Mouse (Mus musculus) kidney, embryonic 16.5 days (tissue): ENCODE data around the gene Sox8. TPM values are rescaled to one million over a fixed set of nuclear protein-coding genes. Genes with fewer than 3 reads are reported as not detected.

Experiments used
- ATAC-seq: fragments of 200-750 bp; cut with Nextera tagmentation; 2 replicates; pipeline ENCODE4 v1.8.0; 2017; ENCODE audit warnings: moderate TSS enrichment; ENCODE audit not compliant: low FRiP score, low TSS enrichment
- H3K27ac ChIP-seq: fragments of 300-500 bp; sonication (generic); 2 replicates; pipeline ENCODE4 v1.5.1; 2014; ENCODE audit warnings: low read length
- H3K27me3 ChIP-seq: fragments of 300-500 bp; sonication (generic); 2 replicates; pipeline ENCODE4 v1.6.1; 2014; ENCODE audit warnings: low read length, control low read depth, mixed read lengths; ENCODE audit not compliant: insufficient read depth
- H3K36me3 ChIP-seq: fragments of 300-500 bp; sonication (generic); 2 replicates; pipeline ENCODE4 v1.6.1; 2014; ENCODE audit warnings: low read length, control low read depth, mixed read lengths; ENCODE audit not compliant: insufficient read depth
- H3K4me1 ChIP-seq: fragments of 300-500 bp; sonication (generic); 2 replicates; pipeline ENCODE4 v1.6.1; 2014; ENCODE audit warnings: low read length, control low read depth, mixed read lengths; ENCODE audit not compliant: insufficient read depth
- H3K4me2 ChIP-seq: fragments of 300-500 bp; sonication (generic); replicated peaks from 2 replicates; pipeline ENCODE4 v1.6.1; 2014; ENCODE audit warnings: low read depth, low read length
- H3K4me3 ChIP-seq: fragments of 300-500 bp; sonication (generic); 2 replicates; pipeline ENCODE4 v1.5.1; 2014; ENCODE audit warnings: mild to moderate bottlenecking, low read length
- H3K9ac ChIP-seq: fragments of 300-500 bp; sonication (generic); replicated peaks from 2 replicates; pipeline ENCODE4 v1.6.1; 2014; ENCODE audit warnings: low read length
- H3K9me3 ChIP-seq: fragments of 300-500 bp; sonication (generic); 2 replicates; pipeline ENCODE4 v1.6.1; 2016; ENCODE audit warnings: low read length, control low read depth
- WGBS: fragments of 180-500 bp; shearing (Covaris S2); extraction: QIAGEN DNeasy Blood & Tissue Kit; methylation state at CpG from one replicate; pipeline ENCODE4 v1.1.7; 2014; 5-methylcytosine and 5-hydroxymethylcytosine counted together
- polyA plus RNA-seq: library from polyadenylated mRNA; unstranded; fragments of >200 nt; fragmentation: Nextera tagmentation; extraction: Ambion mirVana; gene quantifications from 2 replicates; pipeline ENCODE4 v1.2.1, GENCODE M21; 2015

Sox8 gene
- polyA plus RNA-seq, 1 experiment from 2014 or later, result 3.3 TPM

DNA sequence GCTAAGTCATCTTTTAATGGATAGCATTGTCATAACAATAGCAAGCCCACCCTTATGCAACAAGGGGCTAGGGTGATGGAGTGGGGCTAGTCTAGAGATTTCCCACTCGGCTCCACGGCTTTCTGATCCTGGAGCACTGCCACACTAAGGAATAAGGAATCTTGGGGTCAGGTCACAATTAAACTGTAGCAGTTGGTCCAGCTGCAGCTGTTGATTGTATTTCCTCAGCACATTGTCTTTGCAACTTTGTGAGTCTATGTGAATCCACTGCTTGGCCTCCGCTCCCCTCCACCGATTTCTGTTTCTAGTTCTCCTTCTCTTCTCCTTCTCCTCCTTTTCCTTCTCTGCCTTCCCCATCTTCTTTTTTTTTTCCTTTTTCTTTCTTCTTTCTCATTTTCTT, 12.6 kb upstream of the Sox8 start:
- no peaks in the 10 kb centered on the region for H3K27me3 ChIP-seq
- no peak overlapping the region for H3K27ac ChIP-seq
- peaks cover 11% of the 10 kb centered on the region for H3K4me1 ChIP-seq
- no peak for ATAC-seq
- 61% methylated on average over 4 of the region's 4 CpGs for WGBS
- H3K4me3 ChIP-seq, result no peak overlapping the region
- H3K9me3 ChIP-seq, result no peaks in the 10 kb centered on the region
- H3K4me2 ChIP-seq, result no peak overlapping the region
- peaks cover 12% of the 10 kb centered on the region; the same call in 1 of the 2 replicates for H3K36me3 ChIP-seq
- no peak overlapping the region for H3K9ac ChIP-seq

DNA sequence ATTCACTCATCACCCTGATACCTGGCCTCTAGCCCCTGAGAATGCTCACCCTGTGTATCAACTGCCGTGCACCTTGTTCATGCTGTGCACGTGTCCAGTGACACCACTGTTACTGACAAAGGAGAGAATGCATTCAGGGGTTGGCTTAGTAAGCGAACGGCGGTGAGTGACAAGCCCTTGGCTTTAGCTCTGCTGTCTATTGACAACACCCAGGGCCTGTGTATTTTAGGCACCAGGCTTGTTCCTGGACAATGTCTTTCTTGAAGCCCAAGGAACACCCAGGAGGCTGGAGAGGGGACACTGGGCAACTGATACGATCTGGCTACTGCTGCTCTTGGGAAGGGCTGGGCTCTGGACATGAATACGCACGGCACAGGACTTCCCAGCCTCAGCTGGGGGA, 11.6 kb upstream of the Sox8 start:
- H3K4me2 ChIP-seq, result no peak overlapping the region
- peaks cover 12% of the 10 kb centered on the region; the same call in 1 of the 2 replicates for H3K36me3 ChIP-seq
- H3K27ac ChIP-seq, result no peak overlapping the region
- H3K9me3 ChIP-seq, result no peaks in the 10 kb centered on the region
- WGBS, result 85% methylated on average over 8 of the region's 8 CpGs
- peaks cover 11% of the 10 kb centered on the region for H3K4me1 ChIP-seq
- no peak for ATAC-seq
- no peak overlapping the region for H3K9ac ChIP-seq
- no peaks in the 10 kb centered on the region for H3K27me3 ChIP-seq
- no peak overlapping the region for H3K4me3 ChIP-seq

DNA sequence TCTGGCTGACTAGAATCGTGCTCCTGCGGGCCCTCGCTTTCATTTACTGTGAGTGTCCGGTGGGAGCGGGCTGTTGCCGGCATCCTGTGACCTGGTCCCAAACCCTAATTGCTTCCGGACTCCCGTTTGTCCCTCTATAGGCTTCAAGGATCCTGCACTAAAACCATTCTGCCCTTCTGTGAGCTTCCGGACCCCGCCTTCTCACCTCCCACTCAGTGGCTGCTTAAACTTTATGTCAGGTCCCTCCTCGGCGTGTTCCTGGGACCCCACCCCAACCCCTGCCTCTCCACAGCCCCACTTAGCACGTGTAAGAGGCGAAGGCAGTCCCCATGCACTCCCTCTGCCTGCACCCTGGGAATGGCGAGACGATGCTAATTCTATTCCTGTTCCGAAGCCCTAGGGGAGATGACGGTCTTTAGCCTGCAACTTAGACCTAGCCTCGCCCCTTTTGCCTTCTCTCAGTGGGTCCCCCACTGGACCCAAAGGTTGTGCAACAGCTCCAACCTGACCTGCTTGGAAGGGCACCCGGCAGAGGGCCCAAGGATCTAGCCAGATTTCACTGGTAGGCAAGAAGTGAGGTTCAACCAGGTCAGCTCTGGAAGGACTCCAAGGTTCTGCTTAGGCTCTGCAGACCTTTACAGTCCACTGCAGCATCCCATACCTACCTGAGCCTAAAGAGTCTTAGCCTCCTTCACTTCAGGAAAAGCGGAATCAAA, 9.0 kb upstream of the Sox8 start:
- H3K27ac ChIP-seq, result peak overlapping the region; percentile 45
- no peaks in the 10 kb centered on the region for H3K9me3 ChIP-seq
- peaks cover 11% of the 10 kb centered on the region for H3K4me1 ChIP-seq
- H3K36me3 ChIP-seq, result no peaks in the 10 kb centered on the region; the same call in 1 of the 2 replicates
- peak; percentile 73 for ATAC-seq
- H3K27me3 ChIP-seq, result no peaks in the 10 kb centered on the region
- peak overlapping the region; percentile 74 for H3K4me3 ChIP-seq
- peak overlapping the region; percentile 73 for H3K9ac ChIP-seq
- WGBS, result 5% methylated on average over 21 of the region's 21 CpGs
- peak overlapping the region; percentile 88 for H3K4me2 ChIP-seq

DNA sequence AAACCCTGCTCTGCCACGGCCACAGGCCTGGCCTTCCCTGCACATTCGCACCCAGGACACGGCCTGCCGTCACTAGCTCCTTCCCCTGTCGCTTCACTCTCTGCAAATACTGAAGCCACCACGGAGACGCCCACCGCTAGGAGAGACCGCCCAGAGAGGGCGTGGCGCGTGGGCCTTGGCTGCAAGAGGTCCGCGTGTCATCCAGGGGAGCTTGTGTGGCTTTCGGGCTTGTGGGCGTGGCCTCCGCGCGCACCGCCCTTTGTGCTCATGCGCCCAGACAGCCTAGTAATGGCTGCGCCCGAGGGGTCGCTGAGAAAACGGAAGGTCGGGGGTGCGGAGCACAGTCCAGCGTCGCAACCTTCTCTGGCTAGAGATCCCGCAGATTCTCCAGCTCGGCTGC, 8.4 kb upstream of the Sox8 start, which contains the start of gene Lmf1:
TSS of gene Lmf1 (plus strand) at position 166 of the 400 bp plus-strand sequence.
- H3K9me3 ChIP-seq, result no peaks in the 10 kb centered on the region
- H3K27me3 ChIP-seq, result no peaks in the 10 kb centered on the region
- ATAC-seq, result peak; percentile 97
- peak within 1 kb of the TSS; percentile 73 for H3K9ac ChIP-seq
- H3K4me2 ChIP-seq, result peak within 1 kb of the TSS; percentile 88
- H3K36me3 ChIP-seq, result no peaks in the 10 kb centered on the region
- WGBS, result under 1% methylated on average over 31 of the region's 31 CpGs
- H3K27ac ChIP-seq, result peak within 1 kb of the TSS; percentile 45
- H3K4me3 ChIP-seq, result peak within 1 kb of the TSS; percentile 74
- H3K4me1 ChIP-seq, result peaks cover 11% of the 10 kb centered on the region

DNA sequence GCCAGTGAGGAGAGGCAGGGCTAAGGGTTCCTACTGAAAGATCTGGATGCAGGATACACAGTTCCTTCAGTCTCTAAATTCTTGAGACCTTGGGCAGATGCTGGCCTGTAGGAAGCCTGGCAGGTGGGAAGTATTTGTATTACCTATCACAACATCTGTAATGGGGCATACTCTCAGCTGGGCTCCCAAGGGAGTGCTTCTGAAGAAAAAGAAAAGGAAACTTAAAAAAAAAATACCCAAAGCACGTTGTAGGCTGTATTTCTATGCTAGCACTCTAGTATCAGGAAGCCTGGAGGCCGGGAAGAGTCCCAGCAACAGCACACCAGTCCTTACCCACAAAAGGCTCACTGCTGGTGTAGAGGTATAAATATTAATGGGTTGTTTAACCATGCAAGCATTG, 7.2 kb upstream of the Sox8 start:
- H3K36me3 ChIP-seq, result no peaks in the 10 kb centered on the region
- no peaks in the 10 kb centered on the region for H3K9me3 ChIP-seq
- no peak overlapping the region for H3K4me3 ChIP-seq
- H3K4me1 ChIP-seq, result peaks cover 11% of the 10 kb centered on the region
- no peak for ATAC-seq
- H3K27ac ChIP-seq, result no peak overlapping the region
- H3K27me3 ChIP-seq, result no peaks in the 10 kb centered on the region
- H3K9ac ChIP-seq, result no peak overlapping the region
- WGBS, result 39% methylated on average over 2 of the region's 2 CpGs
- H3K4me2 ChIP-seq, result no peak overlapping the region

DNA sequence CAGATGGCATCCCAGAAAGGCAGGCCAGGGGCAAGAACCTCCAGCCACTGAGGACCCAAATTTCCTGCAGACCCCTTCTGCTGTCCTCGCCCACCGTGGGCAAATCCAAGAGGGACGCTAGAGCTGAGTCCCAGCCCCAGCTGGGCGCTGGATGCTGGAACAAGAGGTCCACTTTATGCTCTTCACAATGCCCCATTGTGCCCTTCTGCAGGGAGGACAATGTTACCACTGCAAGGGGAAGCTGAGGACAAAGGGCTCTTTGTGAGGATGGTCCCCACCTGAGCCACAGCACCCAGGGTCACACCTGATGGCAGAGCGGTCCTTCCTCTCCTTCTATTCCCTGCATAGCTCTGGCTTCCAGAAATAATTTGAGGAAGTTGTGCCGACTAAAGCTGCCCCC, 6.8 kb upstream of the Sox8 start:
- H3K4me2 ChIP-seq, result no peak overlapping the region
- H3K9ac ChIP-seq, result no peak overlapping the region
- H3K4me3 ChIP-seq, result no peak overlapping the region
- H3K4me1 ChIP-seq, result peaks cover 11% of the 10 kb centered on the region
- WGBS, result 71% methylated on average over 6 of the region's 6 CpGs
- H3K9me3 ChIP-seq, result no peaks in the 10 kb centered on the region
- no peak overlapping the region for H3K27ac ChIP-seq
- H3K36me3 ChIP-seq, result no peaks in the 10 kb centered on the region
- H3K27me3 ChIP-seq, result no peaks in the 10 kb centered on the region
- no peak for ATAC-seq

DNA sequence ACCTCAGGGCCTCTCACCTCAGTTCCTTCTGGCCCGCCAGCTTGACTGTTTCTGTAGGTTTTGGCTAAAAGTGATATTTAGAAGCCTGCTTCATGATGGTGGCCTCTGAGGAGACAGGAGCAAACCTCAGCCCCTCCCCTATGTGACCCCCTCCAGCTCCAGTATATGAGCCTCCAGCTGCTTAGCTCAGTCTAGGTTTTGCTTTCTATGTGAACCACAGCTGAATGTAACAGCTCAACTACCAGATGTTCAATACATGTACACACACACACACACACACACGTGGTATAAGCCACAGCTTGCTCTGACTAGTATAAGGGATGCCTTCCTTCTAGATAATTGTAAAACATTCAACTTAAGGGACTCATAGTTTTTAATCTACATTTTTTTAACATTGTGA, 5.5 kb upstream of the Sox8 start:
- Histone ChIP-seq H3K4me1 (peaks cover 16% of the 10 kb centered on the region), H3K9ac (no peak overlapping the region), H3K36me3 (no peaks in the 10 kb centered on the region), H3K9me3 (no peaks in the 10 kb centered on the region), H3K4me3 (no peak overlapping the region), H3K27ac (no peak overlapping the region), H3K27me3 (no peaks in the 10 kb centered on the region), H3K4me2 (no peak overlapping the region)
- WGBS, result 60% methylated on average over 2 of the region's 2 CpGs
- no peak for ATAC-seq

DNA sequence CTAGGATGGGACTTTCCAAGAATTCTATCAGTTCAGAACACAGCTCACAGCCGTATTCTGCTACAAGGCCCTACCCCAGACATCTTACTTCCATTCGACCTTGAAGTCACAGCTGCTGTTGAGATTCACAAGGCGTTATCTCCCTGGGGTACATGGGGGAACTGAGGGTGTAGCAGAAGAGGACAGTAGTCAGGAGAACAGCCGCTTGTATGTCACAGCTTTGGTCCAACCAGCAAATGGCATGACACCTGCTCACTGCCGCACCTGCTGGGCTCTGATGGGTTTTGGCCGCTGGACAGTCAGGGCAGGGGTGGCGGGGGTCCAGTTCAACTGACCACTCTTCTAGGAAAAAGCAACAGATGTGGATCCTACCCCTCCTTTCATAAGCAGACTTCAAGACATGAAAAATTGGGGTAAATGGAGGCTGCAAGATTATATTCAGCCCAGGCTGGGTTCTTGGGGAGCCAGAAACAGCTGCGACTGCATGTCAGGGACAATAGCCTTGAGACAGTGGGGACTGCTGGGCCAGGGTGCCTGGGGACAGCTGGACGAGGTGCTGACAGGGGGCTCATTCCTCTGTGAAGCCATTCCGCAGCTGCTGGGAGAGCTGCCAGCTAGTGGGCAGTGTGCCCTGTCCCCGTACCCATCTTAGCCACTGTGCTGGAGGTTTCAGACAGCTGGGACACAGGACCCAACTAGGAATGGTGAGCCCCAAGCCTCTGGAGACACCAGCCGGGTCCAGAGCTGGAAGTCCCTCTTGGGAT, 4.9 kb upstream of the Sox8 start:
- no peak overlapping the region for H3K9ac ChIP-seq
- no peak overlapping the region for H3K4me3 ChIP-seq
- ATAC-seq, result no peak
- peaks cover 18% of the 10 kb centered on the region for H3K4me1 ChIP-seq
- H3K36me3 ChIP-seq, result no peaks in the 10 kb centered on the region
- no peaks in the 10 kb centered on the region for H3K27me3 ChIP-seq
- WGBS, result 73% methylated on average over 12 of the region's 12 CpGs
- no peaks in the 10 kb centered on the region for H3K9me3 ChIP-seq
- H3K27ac ChIP-seq, result no peak overlapping the region
- H3K4me2 ChIP-seq, result no peak overlapping the region

DNA sequence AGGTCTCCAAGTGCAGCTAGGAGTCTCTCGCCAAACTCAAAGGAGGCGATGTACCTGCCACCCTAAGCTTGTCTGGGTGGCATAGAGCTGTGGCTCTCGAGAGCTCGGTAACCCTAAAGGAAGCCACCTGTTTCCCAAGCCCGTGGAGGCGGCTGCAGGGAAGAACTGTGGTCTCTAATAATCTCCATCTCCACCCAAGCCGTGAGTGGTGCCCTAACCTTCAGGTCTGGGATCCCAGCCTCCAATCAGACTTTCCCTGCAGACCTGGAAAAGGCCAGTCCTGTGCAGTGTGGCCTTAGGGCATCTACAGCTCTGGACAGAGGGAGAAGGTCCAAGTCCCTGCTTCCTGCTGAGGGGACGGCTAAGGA, 951 bp upstream of the Sox8 start:
- Histone ChIP-seq H3K27me3 (peaks cover 15% of the 10 kb centered on the region), H3K36me3 (no peaks in the 10 kb centered on the region), H3K4me3 (peak overlapping the region; percentile 57), H3K9ac (peak overlapping the region; percentile 63), H3K27ac (0 out of 2 replicates have a peak overlapping the region, but pooled peaks have one; percentile 20), H3K4me1 (peaks cover 18% of the 10 kb centered on the region), H3K4me2 (peak overlapping the region; percentile 98), H3K9me3 (no peaks in the 10 kb centered on the region)
- ATAC-seq, result no peak
- 3% methylated on average over 8 of the region's 8 CpGs for WGBS
